ENCODE assay signal across 1 mouse cellular context in the genomic region with DNA sequence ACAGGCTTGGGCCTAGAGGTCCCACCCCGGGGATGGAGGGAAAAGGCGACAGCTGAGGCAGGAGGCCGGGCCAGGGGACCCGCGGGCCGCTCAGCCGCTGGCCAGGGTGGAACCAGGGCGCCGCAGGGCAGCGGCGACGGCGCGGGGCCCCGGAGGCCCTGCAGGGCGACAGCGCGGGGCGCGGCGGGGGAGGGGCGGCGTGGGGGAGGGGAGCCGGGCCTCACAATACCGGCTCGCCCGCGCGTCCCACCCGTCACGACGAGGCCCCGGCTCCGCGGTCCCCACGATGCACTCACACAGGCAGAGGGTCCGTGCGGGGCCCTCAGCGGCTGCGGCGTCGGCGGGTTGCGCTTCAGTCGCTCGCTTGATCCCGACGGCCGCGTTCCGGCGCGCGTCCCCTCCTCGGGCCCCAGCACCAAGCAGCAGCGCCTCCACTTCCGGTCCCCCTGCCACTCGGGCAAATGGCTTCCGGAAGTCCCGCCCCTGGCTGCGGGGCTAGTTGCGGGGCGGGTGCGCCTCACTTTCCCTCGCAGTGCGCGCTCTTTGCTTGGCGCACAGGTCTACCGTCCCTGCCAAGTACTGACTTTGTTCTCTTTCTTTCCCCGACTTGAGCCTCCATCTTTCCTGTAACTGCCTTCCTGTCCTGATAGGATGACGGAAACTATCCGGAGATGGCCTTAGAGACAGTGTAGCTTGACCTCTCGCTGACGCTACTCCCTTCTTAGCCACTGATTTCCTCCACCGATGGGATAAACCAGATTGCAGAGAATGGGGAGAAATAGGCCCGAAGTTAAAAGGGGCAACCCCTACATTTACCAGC.
TF ChIP-seq lines count a peak whose summit lies in the region.

No protein-coding gene starts in this region.

TF ChIP-seq in myocyte, 11 proteins besides CTCF, POLR2A, EP300 and RAD21:
- TF ChIP-seq SRF (IDR thresholded peaks at IDR 0.05; ENCODE audit: control insufficient read depth, insufficient read length, low read depth) (no peak), TCF3 (IDR thresholded peaks at IDR 0.05; ENCODE audit: insufficient read length, low read depth) (no peak), TCF12 (IDR thresholded peaks at IDR 0.05; ENCODE audit: insufficient read depth, poor library complexity, severe bottlenecking) (no peak), USF1 (IDR thresholded peaks at IDR 0.05; ENCODE audit: low read depth) (no peak), MYOD1 (IDR thresholded peaks at IDR 0.05; ENCODE audit: control insufficient read depth in 1 of 3, insufficient read length in 2 of 3, low read depth in 2 of 3) (peak in 1 of 3 experiments; percentile 16), MYOG (IDR thresholded peaks at IDR 0.05; ENCODE audit: control insufficient read depth in 1 of 3, insufficient read depth in 1 of 3, insufficient read length in 2 of 3, low read depth in 2 of 3) (peak in 2 of 3 experiments; percentile 32 to 55), POLR2AphosphoS2 (IDR thresholded peaks at IDR 0.05; ENCODE audit: insufficient read length, low read depth) (peak; percentile 85), E2F4 (IDR thresholded peaks at IDR 0.05; ENCODE audit: insufficient read depth) (no peak)
TF ChIP-seq in myocyte: peak in this region for 3.
